Mouse (Mus musculus): ENCODE measurements around the gene Gfra4. TPM values are rescaled to one million over a fixed set of nuclear protein-coding genes. Genes with fewer than 3 reads are reported as not detected.
A peak's percentile ranks its signal among the peaks of the same experiment; 100 is the strongest.

Gfra4 gene
- 1 to 10 TPM; 5.9 to 6.1 TPM for total RNA-seq (2021)
- polyA plus RNA-seq (2012; rRNA removed): 30.4 and 56.7 TPM in 2 replicates
- long read RNA-seq, partial matches to known transcripts: 3 of 9 reads
- long read RNA-seq, other reads (novel, unspliced or antisense): 3 of 9 reads

DNA sequence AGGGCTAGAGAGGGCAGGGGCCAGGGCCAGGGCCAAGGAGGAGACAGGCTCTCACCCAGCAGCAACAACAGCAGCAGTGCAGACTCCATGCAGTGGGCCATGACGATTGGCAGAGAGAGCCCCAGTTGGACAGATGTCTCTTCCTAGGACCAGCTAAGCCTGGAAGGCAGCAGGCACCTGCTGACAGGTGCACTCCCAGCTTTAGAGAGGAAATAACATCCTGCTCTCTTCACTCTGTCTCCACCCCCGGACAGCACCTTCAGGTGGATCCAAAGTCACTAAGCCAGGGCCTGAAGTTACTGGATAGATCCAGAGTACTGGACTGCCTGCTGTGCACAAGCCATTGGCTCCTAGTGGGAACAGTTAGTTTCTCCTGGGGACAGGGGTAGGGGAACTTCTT is at the start of gene Gfra4:
Gene Gfra4, minus strand, starts transcription at position 101 of the 400 bp plus-strand sequence.
- no peak for DNase-seq

DNA sequence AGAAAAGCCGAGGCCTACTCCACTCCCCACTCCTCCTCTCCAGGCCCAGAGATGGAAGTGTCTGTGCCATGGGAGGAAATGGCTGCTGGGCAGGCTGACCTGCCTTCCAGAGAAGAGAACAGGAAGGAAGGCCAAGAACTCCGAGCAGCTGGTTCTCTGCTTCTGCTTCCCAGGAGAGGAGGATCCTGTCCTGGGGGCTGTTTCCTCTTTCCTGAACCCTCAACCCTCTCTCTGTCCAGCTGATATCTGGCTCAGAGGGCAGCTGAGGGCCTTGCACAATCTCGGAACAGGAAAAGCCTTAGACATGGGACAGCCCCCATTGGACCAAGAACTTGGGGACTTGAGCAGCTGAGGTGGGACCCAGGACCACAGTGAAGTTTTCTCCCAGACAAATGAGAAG is 48.0 kb upstream of the Gfra4 start:
- DNase-seq: peak; percentile 32

DNA sequence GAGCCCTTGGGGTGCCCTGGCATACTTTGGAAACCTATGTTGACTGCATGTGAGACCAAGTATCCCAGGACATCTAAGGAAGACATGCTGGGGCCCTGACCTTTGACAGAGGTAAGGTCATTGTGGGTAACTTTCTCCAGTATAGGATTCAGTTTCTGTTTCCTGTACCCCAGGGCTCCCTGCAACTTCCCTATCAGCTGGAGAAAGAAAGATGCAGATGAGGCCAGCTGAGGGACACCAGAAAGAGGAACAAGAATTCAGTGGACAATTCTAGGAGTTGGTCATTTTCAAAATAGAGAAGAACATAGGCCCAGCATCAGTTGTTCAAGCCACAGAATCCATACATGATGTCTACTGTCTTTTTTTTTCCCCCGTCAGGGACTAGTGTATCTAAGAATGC is 46.7 kb upstream of the Gfra4 start:
- DNase-seq: no peak

GRCm38 (mm10) chr2:131088581-131088980 is 45.7 kb upstream of the Gfra4 start:
- DNase-seq: no peak

- DNase-seq: no peak
Measured at GRCm38 (mm10) chr2:131086667-131087390, 43.9 kb upstream of the Gfra4 start, which contains the start of gene Siglec1. Gene Siglec1, minus strand, starts transcription at chr2:131086765.

- no peak for DNase-seq
Measured at GRCm38 (mm10) chr2:131084206-131084605, 41.3 kb upstream of the Gfra4 start.

GRCm38 (mm10) chr2:131080507-131080906 is 37.6 kb upstream of the Gfra4 start:
- DNase-seq: no peak

DNA sequence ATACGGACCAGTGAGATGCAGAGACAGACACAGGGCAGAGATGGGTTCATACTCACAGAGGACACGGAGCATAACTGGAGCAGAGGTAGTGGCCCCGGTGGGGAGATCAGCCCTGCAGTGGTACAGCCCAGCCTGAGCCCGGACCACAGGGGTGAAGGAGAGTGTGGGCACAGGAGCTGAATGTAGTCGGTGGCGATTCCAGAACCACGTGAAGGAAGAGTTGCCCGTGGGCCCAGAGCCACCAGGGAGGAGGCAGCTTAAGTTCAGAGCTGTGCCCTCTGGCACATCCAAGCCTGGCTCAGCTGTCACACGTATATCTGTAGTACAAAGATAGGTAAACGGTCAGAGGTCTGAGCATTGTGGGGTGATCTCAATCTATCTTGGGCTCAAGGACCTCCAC is 29.6 kb upstream of the Gfra4 start:
- no peak for DNase-seq

DNA sequence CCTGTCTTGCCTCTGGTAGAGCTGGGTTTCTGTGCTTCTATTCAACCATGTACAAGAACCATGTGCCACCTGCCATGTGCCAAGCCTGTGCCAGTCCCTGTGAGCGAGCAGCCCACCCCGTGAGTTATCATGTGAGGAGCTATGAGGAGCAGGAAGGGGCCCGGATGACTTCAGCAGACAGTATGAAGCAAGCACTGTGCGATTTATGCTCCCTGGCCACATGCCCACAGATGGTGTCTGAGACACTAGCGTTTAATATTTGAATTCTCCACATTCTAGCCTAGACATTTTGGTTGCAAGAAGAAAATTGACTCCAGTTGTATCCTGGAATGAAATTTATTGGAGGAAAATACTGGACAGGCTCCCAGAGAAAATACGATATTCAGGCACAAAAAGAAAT is 24.6 kb upstream of the Gfra4 start:
- DNase-seq: peak; percentile 43

DNA sequence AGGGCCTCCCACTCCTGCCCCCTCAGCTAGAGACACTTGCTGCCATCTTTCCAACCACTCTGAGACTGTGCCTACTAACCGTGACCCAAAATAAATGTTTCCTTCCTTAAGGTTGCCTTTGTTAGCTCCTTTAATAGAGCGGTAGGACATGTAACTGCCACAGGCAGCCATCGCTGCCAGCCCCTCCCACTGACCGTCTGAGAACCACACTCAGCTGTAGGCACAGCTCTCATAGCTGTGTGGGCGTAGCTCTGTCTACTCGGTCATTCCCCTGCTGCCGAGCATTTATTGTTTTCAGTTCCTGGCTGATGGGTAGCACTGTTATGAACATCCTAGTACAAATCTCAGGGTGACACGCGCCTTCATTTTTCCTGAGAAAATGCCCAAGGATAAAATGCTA is 23.5 kb upstream of the Gfra4 start:
- no peak for DNase-seq

DNA sequence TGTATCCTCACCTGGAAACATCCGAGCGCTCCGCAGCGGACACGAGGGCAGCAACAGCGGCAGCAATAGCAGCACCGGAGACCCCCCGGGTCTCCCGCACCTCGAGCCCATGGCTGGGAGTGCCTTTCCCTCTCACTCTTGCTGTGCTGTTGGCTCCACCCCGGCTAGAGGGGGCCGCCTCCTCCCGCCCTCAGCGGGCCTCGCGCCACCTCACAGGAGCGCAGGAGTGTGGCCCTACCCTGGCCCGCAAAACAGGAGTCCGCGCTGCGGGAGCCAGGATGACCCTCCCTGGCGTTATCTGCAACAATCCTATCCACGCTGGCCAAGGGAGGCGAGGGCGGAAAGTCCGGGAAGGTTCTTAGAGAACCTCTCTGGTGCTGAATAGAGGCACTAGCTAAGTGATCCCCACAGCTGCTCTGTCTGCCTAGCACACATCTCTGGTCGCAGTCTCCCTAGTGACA is 20.5 kb upstream of the Gfra4 start, which contains the start of gene Adam33:
Gene Adam33, minus strand, starts transcription at position 411 of the 461 bp plus-strand sequence.
- DNase-seq: peak; percentile 39

GRCm38 (mm10) chr2:131061607-131062006 is 18.7 kb upstream of the Gfra4 start:
- DNase-seq: no peak

GRCm38 (mm10) chr2:131060784-131061183 is 17.9 kb upstream of the Gfra4 start:
- DNase-seq: no peak

GRCm38 (mm10) chr2:131059781-131060540 is 17.1 kb upstream of the Gfra4 start:
- peak; percentile 41 for DNase-seq

DNA sequence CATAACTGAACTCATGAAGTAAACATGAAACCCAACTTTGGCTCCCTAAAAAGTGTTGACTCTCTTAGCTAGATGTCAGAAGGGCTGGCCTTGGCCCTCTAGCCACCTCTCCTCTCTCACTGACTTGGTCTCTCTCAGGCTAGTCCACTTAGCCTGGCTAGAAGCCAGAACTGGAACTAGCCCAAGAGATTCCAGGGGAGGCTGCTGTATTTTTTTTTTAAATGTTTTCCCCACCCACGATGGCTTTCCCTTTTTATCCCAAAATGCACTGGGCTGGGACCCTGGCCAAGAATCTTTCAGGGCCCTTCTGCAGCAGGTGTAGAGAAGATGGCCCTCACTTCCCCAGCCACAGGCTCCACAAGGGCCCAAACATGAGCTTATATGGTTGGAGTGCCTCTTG is 16.5 kb upstream of the Gfra4 start:
- peak; percentile 72 for DNase-seq

- DNase-seq: no peak
Measured at GRCm38 (mm10) chr2:131058672-131059071, 15.8 kb upstream of the Gfra4 start.

DNA sequence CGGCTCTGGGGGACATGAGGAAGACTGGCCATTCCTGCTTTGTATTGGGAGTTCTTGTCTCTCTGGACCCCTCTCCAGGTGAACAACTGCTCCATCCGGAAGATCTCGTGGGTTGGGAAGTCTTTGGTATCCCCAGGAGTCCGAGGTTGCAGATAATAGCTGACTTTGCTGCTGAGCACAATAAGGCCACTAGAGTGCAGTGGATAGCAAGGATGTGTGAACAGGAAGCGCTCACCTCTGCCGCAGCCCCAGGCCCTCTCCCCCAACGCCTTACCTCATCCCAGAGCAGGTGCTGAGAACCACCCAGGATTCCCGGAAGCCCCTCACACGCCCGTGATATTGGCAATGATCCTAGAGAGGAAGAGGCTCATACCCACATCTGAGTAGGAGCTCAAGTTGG is 13.3 kb upstream of the Gfra4 start:
- no peak for DNase-seq

GRCm38 (mm10) chr2:131055631-131056030 is 12.7 kb upstream of the Gfra4 start:
- peak; percentile 44 for DNase-seq

GRCm38 (mm10) chr2:131054646-131055264 is 11.9 kb upstream of the Gfra4 start:
- DNase-seq: no peak

GRCm38 (mm10) chr2:131053851-131054645 is 11.2 kb upstream of the Gfra4 start:
- no peak for DNase-seq

DNA sequence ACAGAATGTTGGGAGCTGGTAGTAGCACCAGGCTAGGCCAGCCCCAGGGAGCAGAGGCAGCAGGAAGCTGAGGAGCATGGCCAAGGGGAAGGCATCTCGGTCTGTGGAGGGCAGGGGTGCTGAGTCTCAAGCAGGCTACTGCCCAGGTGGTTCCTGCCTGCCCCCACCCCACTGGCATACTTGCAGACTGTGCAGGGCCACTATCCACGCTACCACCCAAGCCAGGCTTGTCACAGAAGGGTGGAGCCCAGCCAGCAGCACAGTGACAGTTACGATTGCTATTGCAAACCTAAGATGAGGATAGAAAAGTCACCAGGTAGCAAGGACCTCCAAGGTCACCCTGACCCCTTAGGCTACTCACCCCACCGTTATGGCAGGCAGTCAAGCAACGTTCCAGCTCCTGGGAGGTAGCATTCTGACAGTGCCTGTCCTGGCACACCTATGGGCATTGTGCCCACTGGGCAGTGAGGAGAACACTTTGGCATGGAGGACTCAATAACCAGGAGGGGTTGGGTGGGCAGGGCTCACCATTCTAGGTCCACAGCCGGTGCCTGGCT is 10.1 kb upstream of the Gfra4 start:
- DNase-seq: no peak

Data from adrenal gland, adult 2 months (tissue).